Mouse (Mus musculus): ENCODE measurements around the gene Ckap4.

Gene Ckap4

GRCm38 (mm10) chr10:84533912-84534671 is at the start of gene Ckap4:
TSS of gene Ckap4 (minus strand) at chr10:84534062.
- DNase-seq (ENCODE audit: low read depth, low spot score) = peak; percentile 56

- DNase-seq (ENCODE audit: low read depth, low spot score) = no peak
These were observed 48.4 kb upstream of the Ckap4 start for GRCm38 (mm10) chr10:84582236-84582635.

- no peak for DNase-seq (ENCODE audit: low read depth, low spot score)
These were observed 47.3 kb upstream of the Ckap4 start for GRCm38 (mm10) chr10:84581191-84581590.

- DNase-seq (ENCODE audit: low read depth, low spot score) = no peak
These were observed 45.7 kb upstream of the Ckap4 start for GRCm38 (mm10) chr10:84579527-84579926.

GRCm38 (mm10) chr10:84578738-84579137 is 44.9 kb upstream of the Ckap4 start:
- DNase-seq (ENCODE audit: low read depth, low spot score) = no peak

- peak; percentile 74 for DNase-seq (ENCODE audit: low read depth, low spot score)
These were observed 43.3 kb upstream of the Ckap4 start for GRCm38 (mm10) chr10:84577071-84577727.

- peak; percentile 94 for DNase-seq (ENCODE audit: low read depth, low spot score)
These were observed 42.7 kb upstream of the Ckap4 start, which contains the start of gene Tcp11l2 for GRCm38 (mm10) chr10:84576395-84577070. TSS of gene Tcp11l2 (plus strand) at chr10:84576626.

DNA sequence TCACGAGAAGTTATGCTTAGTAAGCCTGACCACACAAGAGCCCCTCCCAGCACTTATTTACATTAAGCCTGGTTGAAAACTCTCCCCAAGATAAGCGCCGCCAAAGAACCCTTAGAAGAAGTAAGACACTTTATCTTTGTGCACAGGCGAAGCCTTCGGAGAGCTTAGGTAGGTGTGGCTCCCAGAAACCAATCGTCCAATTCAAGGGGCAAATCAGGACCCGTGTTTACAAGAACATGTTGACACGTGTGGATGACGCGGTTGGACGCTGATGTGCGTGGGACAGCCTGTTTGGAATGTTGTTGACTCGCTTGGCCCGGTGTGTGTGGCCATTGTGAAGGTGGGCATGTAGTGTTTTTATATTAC is 42.1 kb upstream of the Ckap4 start:
- DNase-seq (ENCODE audit: low read depth, low spot score) = peak; percentile 85

GRCm38 (mm10) chr10:84573671-84574420 is 40.0 kb upstream of the Ckap4 start:
- DNase-seq (ENCODE audit: low read depth, low spot score) = no peak

DNA sequence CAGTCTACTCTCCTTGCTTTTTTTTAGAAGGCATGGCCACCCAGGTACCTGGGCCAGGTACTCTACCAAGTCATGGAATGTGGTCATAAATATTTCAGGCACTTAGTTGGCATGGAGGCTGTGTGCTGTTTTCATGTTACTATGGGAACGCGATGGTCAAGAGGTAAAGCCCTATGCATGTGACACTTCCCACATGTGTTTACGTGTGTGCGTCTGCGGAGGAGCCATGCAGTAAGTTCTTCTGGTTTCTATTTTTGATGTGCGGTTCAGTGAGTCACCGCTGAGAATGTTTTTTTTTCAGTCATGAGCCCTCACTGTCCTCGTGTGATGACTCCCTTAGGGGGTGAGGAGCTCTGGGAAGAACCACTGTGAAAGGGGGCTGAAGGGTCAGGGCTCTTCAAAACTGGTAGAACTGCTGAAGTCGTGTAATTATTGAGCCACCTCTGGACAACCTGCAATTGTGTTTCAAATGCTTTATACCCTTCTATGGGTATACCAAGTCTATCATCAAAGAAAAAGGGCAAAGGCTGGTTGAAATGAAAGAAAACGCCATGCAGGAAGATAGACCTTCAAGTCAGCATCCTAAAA is 37.3 kb upstream of the Ckap4 start:
- DNase-seq (ENCODE audit: low read depth, low spot score) = no peak

DNA sequence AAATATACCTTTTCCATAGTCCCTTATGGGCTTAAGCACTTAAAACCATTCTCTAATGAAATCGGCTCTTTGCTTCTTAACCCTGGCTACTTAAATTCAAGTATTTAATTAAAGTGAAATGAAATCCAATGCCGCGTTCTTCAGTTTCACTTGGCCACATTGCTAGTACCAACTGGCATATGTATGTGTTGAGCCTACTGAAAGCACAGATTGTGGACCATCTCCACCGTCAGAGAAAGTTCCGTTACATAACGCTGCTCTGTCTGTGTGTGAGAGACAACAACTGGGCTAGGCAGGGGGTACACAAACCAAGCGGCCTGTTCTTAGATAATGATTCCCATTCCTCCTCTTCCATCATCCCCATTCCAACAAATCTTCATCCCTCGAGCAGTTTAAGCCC is 30.6 kb upstream of the Ckap4 start:
- no peak for DNase-seq (ENCODE audit: low read depth, low spot score)

DNA sequence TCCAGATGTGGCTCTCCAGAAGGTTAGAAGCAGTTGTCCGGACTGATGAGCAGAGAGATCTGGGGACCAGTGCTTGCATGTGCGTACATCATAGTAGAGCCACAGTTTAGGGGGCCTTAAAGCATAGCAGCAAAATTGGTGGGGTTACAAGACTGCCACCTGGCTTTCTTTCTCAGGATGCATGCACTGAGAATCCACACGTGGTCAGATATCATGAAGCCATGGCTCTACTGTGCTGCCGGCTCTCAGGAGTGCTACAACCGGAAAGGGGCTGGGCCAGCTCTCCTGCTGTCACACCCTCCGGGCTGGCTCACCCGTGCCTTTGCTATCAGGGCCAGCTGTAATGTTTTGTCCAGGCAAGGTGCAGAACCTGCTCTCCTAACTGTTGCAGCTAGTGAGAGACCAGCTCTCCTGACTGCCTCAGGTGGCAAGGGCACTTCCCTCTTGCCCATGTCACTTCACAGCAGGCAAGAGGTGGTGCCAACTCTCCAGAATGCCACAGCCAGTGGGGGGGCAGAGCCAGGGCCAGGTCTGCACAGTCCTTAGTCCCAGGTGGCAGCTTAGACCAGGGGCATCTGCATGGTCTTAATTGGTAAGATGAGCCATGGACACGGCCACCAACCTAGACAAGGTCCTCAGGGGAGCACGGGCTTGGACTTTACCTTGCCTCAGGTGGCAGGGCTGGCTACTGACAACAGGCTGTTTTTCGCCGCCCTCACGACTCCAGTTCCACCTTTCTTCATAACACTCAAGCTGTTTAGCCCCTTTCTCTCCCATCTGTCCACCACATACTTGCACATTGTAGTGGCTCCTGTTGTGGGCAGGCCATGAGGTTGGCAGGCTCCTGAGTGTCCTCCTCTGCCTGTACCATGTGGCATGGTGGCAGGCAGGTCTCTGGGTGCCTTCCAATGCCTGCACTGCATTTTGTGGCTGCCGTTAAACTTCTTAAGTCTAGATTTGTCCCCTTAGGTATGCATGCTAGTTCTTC is 29.0 kb upstream of the Ckap4 start:
- DNase-seq (ENCODE audit: low read depth, low spot score) = peak; percentile 11

GRCm38 (mm10) chr10:84562121-84562520 is 28.3 kb upstream of the Ckap4 start:
- DNase-seq (ENCODE audit: low read depth, low spot score) = no peak

DNA sequence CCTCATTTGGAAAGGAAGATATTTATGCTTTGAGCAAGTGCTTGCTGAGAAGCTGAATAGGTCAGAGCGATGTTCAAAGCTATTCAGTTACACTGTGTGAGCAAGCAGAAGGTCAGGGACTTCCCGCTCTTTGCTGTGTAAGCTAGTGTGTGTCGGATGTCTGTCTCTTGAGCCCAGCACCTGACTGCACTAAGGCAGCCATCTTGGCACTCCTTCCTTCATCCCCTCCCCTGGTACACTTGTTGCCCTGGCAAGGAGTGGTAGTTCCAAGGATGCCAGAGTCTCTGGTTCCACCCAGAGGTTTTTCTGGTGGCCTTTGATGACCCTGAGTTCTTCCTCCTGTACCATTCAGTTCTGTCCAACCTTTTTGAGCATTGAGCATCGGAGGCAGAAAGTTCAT is 26.1 kb upstream of the Ckap4 start:
- DNase-seq (ENCODE audit: low read depth, low spot score) = no peak

DNA sequence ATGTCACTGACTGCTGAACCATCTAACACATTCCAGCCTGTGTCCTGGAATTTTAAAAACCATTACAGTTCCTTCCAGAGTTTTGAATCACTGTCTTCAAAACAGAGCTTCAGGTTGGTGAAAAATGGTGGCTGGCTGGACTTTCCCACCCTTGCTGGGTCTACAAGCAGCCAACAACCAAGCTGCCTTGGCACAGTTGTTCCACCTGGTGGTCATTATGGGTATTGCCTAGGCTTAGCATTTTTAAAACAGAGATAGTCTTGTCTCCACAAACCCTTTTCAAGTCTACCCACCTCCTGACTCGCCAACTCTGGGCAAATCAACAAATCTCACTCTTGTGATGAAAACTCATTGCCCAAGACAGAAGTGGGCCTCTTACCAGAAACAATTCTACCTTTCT is 24.6 kb upstream of the Ckap4 start:
- DNase-seq (ENCODE audit: low read depth, low spot score) = peak; percentile 49

- no peak for DNase-seq (ENCODE audit: low read depth, low spot score)
These were observed 22.3 kb upstream of the Ckap4 start for GRCm38 (mm10) chr10:84556120-84556519.

DNA sequence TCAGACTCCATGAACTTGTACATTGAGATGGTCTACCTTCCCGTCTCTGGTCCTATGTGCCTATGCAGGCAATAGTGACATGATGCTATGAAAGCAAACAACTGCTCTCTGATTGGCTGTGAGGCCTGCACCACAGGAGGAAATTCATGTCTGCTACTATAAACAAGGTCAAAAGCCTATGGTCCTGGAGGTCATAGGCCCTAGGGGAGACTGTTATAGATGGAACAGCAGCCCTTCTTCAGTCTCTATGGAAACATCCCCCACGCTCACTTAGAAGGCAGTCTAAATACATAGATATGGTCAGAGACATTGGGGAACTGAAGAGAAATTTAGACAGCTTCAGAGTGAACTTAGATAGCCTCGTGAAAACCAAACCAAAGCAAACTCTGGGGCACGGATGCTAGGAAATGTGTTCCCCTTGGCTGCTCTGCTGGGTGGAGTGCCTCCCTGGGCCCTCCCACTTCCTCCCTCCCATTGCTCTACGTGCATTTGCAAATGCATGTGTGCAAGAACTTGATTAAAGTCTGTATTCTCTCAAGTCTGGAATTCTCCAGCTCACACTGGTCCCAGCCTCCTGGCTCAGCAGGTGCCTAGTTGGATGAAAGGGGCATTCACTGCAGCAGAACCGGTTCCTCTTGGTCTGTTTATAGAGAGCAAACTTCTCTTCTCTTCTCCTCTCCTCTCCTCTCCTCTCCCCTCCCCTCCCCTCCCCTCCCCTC is 20.6 kb upstream of the Ckap4 start:
- DNase-seq (ENCODE audit: low read depth, low spot score) = no peak

DNA sequence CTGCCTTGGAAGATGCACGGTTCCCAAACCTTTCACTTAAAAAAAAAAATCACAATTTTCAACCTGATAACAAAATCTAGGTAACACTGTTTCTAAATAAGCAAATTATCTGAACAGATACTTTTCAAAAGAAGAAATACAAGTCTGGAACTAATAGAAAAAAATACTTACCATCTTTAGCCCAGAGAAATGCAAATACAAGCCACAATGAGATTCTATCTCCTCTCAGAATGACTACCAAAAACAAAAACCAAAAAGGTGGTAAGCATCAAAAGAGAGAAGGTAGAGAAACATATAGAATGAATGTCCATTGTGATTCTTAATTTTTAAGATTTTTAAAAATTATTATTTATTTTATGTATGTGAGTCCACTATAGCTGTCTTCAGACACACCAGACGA is 18.6 kb upstream of the Ckap4 start:
- DNase-seq (ENCODE audit: low read depth, low spot score) = no peak

DNA sequence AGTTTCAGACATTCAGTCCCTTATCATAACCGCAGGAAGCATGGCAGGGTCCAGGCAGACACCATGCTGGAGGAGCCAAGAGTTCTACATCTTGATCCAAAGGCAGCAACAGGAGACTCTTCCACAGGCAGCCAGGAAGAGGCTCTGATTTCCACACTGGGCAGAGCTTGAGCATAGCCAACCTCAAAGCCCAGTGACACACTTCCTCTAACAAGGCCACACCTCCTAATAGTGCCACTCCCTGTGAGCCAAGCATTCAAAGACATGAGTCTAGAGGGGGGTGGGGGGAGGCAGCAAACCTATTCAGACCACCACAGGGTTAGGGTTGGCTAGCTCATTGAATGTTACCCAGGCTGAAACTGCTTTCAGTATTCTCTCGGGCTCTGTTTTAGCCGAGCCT is 18.0 kb upstream of the Ckap4 start:
- DNase-seq (ENCODE audit: low read depth, low spot score) = no peak

DNA sequence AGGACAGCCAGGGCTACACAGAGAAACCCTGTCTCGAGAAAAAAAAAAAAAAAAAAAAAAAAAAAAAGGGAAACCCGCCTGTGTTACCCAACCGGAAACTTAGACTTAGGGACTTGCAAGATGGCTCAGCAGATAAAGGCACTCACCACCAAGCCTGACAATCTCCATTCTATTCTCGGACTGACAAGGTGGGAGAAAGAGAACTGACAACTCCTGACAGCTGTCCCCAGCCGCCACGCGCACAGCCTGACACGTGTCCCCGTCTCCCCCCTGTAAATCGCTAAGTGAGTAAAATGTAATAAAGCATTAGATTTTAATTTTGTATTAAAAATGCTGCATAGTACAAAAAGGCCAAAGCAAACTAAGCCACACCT is 16.0 kb upstream of the Ckap4 start:
- DNase-seq (ENCODE audit: low read depth, low spot score) = no peak
